Mouse (Mus musculus) stomach, embryonic 16.5 days (tissue): ENCODE data around the gene Rap2a. TPM values are rescaled to one million over a fixed set of nuclear protein-coding genes. Genes with fewer than 3 reads are reported as not detected.
A peak's percentile ranks its signal among the peaks of the same experiment; 100 is the strongest.

ENCODE experiments used
- ATAC-seq: fragments of 200-750 bp; cut with Nextera tagmentation; 2 replicates; pipeline ENCODE4 v1.8.0; 2017; ENCODE audit warnings: moderate number of reproducible peaks, moderate TSS enrichment; ENCODE audit not compliant: insufficient read depth, low FRiP score
- H3K27ac ChIP-seq: fragments of 300-500 bp; sonication (generic); 2 replicates; pipeline ENCODE4 v1.5.1; 2014; ENCODE audit warnings: low read length
- H3K27me3 ChIP-seq: fragments of 300-500 bp; sonication (generic); 2 replicates; pipeline ENCODE4 v1.6.1; 2014; ENCODE audit warnings: low read length, control low read depth, mixed read lengths; ENCODE audit not compliant: control insufficient read depth, insufficient read depth
- H3K36me3 ChIP-seq: fragments of 300-500 bp; sonication (generic); 2 replicates; pipeline ENCODE4 v1.6.1; 2014; ENCODE audit warnings: low read length; ENCODE audit not compliant: control insufficient read depth, insufficient read depth
- H3K4me1 ChIP-seq: fragments of 300-500 bp; sonication (generic); 2 replicates; pipeline ENCODE4 v1.6.1; 2014; ENCODE audit warnings: low read length, control low read depth, mixed read lengths; ENCODE audit not compliant: control insufficient read depth, insufficient read depth
- H3K4me2 ChIP-seq: fragments of 300-500 bp; sonication (generic); 2 replicates; pipeline ENCODE4 v1.6.1; 2014; ENCODE audit warnings: low read depth, low read length, mixed read lengths
- H3K4me3 ChIP-seq: fragments of 300-500 bp; sonication (generic); replicated peaks from 2 replicates; pipeline ENCODE4 v1.5.1; 2014; ENCODE audit warnings: mild to moderate bottlenecking, low read length
- H3K9ac ChIP-seq: fragments of 300-500 bp; sonication (generic); 2 replicates; pipeline ENCODE4 v1.6.1; 2014; ENCODE audit warnings: low read length
- H3K9me3 ChIP-seq: fragments of 300-500 bp; sonication (generic); replicated peaks from 2 replicates; pipeline ENCODE4 v1.6.1; 2016; ENCODE audit warnings: low read length, control low read depth; ENCODE audit not compliant: control insufficient read depth
- WGBS: fragments of 180-500 bp; shearing (Covaris S2); extraction: QIAGEN DNeasy Blood & Tissue Kit; methylation state at CpG from one replicate; pipeline ENCODE4 v1.1.7; 2014; 5-methylcytosine and 5-hydroxymethylcytosine counted together
- polyA plus RNA-seq: library from polyadenylated mRNA; unstranded; fragments of >200 nt; fragmentation: Nextera tagmentation; extraction: Ambion mirVana; gene quantifications from 2 replicates; pipeline ENCODE4 v1.2.1, GENCODE M21; 2015

The Rap2a gene
- polyA plus RNA-seq, 1 experiment from 2014 or later: 7.9 TPM

- ATAC-seq: no peak
- H3K9ac ChIP-seq: no peak overlapping the region
- peaks cover 3% of the 10 kb centered on the region; the same call in 1 of the 2 replicates for H3K36me3 ChIP-seq
Measured at GRCm38 (mm10) chr14:120484561-120484960, 6.3 kb downstream of the Rap2a start.

GRCm38 (mm10) chr14:120496284-120496683 is 18.0 kb downstream of the Rap2a start:
- Histone ChIP-seq H3K9ac (no peak overlapping the region), H3K27me3 (no peaks in the 10 kb centered on the region), H3K27ac (no peak overlapping the region), H3K4me1 (peaks cover 17% of the 10 kb centered on the region), H3K4me2 (no peak overlapping the region), H3K9me3 (no peaks in the 10 kb centered on the region), H3K4me3 (no peak overlapping the region), H3K36me3 (no peaks in the 10 kb centered on the region)
- 38% methylated on average over 5 of the region's 5 CpGs for WGBS
- 0 out of 2 replicates have a peak, but pooled peaks have one; percentile 47 for ATAC-seq

More at GRCm38 (mm10) chr14:120484561-120484960, 6.3 kb downstream of the Rap2a start:
- Histone ChIP-seq H3K9me3 (no peaks in the 10 kb centered on the region), H3K27me3 (no peaks in the 10 kb centered on the region), H3K4me3 (no peak overlapping the region), H3K27ac (no peak overlapping the region), H3K4me2 (no peak overlapping the region), H3K4me1 (peaks cover 2% of the 10 kb centered on the region; the same call in 1 of the 2 replicates)
- WGBS: 88% methylated on average over 5 of the region's 5 CpGs

- Histone ChIP-seq H3K27me3 (no peaks in the 10 kb centered on the region), H3K27ac (no peak overlapping the region), H3K4me1 (peaks cover 17% of the 10 kb centered on the region), H3K9ac (no peak overlapping the region), H3K4me2 (no peak overlapping the region), H3K4me3 (no peak overlapping the region), H3K36me3 (no peaks in the 10 kb centered on the region), H3K9me3 (no peaks in the 10 kb centered on the region)
- no peak for ATAC-seq
- 71% methylated on average over 5 of the region's 5 CpGs for WGBS
Measured at GRCm38 (mm10) chr14:120496827-120497226, 18.6 kb downstream of the Rap2a start.

- 86% methylated on average over 10 of the region's 10 CpGs for WGBS
- ATAC-seq: no peak
- H3K4me2 ChIP-seq: no peak overlapping the region
- H3K27ac ChIP-seq: no peak overlapping the region
- H3K4me3 ChIP-seq: no peak overlapping the region
- peaks cover 17% of the 10 kb centered on the region for H3K4me1 ChIP-seq
- no peaks in the 10 kb centered on the region; the same call in 1 of the 2 replicates for H3K36me3 ChIP-seq
- H3K9me3 ChIP-seq: no peaks in the 10 kb centered on the region
- H3K9ac ChIP-seq: no peak overlapping the region
- H3K27me3 ChIP-seq: no peaks in the 10 kb centered on the region
Measured at GRCm38 (mm10) chr14:120499096-120499495, 20.9 kb downstream of the Rap2a start.

- Histone ChIP-seq H3K27ac (no peak overlapping the region), H3K4me1 (peaks cover 17% of the 10 kb centered on the region), H3K36me3 (no peaks in the 10 kb centered on the region; the same call in none of the 2 replicates), H3K4me3 (no peak overlapping the region), H3K4me2 (no peak overlapping the region), H3K27me3 (no peaks in the 10 kb centered on the region), H3K9ac (no peak overlapping the region), H3K9me3 (no peaks in the 10 kb centered on the region)
- no peak for ATAC-seq
- 84% methylated on average over 6 of the region's 6 CpGs for WGBS
Measured at GRCm38 (mm10) chr14:120499601-120500000, 21.4 kb downstream of the Rap2a start.

- H3K36me3 ChIP-seq: no peaks in the 10 kb centered on the region; the same call in none of the 2 replicates
- no peak overlapping the region for H3K4me2 ChIP-seq
- H3K9ac ChIP-seq: no peak overlapping the region
- no peaks in the 10 kb centered on the region for H3K27me3 ChIP-seq
- no peak for ATAC-seq
- WGBS: 78% methylated on average over 12 of the region's 12 CpGs
- H3K4me1 ChIP-seq: peaks cover 17% of the 10 kb centered on the region
- H3K4me3 ChIP-seq: no peak overlapping the region
- H3K27ac ChIP-seq: no peak overlapping the region
- H3K9me3 ChIP-seq: no peaks in the 10 kb centered on the region
Measured at GRCm38 (mm10) chr14:120500021-120500560, 21.8 kb downstream of the Rap2a start.

GRCm38 (mm10) chr14:120500791-120501190 is 22.5 kb downstream of the Rap2a start:
- Histone ChIP-seq H3K27me3 (no peaks in the 10 kb centered on the region), H3K36me3 (no peaks in the 10 kb centered on the region; the same call in none of the 2 replicates), H3K27ac (no peak overlapping the region), H3K9me3 (no peaks in the 10 kb centered on the region), H3K4me3 (no peak overlapping the region), H3K4me2 (no peak overlapping the region), H3K9ac (no peak overlapping the region), H3K4me1 (peaks cover 14% of the 10 kb centered on the region)
- no peak for ATAC-seq
- WGBS: 82% methylated on average over 5 of the region's 5 CpGs

GRCm38 (mm10) chr14:120503641-120504040 is 25.4 kb downstream of the Rap2a start:
- no peak for ATAC-seq
- H3K9me3 ChIP-seq: no peaks in the 10 kb centered on the region
- no peak overlapping the region for H3K4me2 ChIP-seq
- no peaks in the 10 kb centered on the region for H3K4me1 ChIP-seq
- H3K9ac ChIP-seq: no peak overlapping the region
- WGBS: 94% methylated on average over 12 of the region's 12 CpGs
- H3K4me3 ChIP-seq: no peak overlapping the region
- no peaks in the 10 kb centered on the region for H3K27me3 ChIP-seq
- no peak overlapping the region for H3K27ac ChIP-seq
- H3K36me3 ChIP-seq: no peaks in the 10 kb centered on the region; the same call in none of the 2 replicates

GRCm38 (mm10) chr14:120504423-120504822 is 26.2 kb downstream of the Rap2a start:
- Histone ChIP-seq H3K4me3 (no peak overlapping the region), H3K9ac (no peak overlapping the region), H3K27me3 (no peaks in the 10 kb centered on the region), H3K27ac (no peak overlapping the region), H3K4me2 (no peak overlapping the region), H3K9me3 (no peaks in the 10 kb centered on the region), H3K36me3 (no peaks in the 10 kb centered on the region; the same call in none of the 2 replicates), H3K4me1 (no peaks in the 10 kb centered on the region)
- ATAC-seq: no peak
- 87% methylated on average over 12 of the region's 12 CpGs for WGBS
